Mouse (Mus musculus) embryonic facial prominence, embryonic 11.5 days (tissue): ENCODE measurements around the gene Taf1c. TPM values are rescaled to one million over a fixed set of nuclear protein-coding genes. Genes with fewer than 3 reads are reported as not detected.

Experiments used
- ATAC-seq: fragments of 200-750 bp; cut with Nextera tagmentation; replicated peaks from 2 replicates; pipeline ENCODE4 v1.8.0; 2017; ENCODE audit warnings: low read depth; ENCODE audit not compliant: insufficient number of reproducible peaks, low FRiP score, low TSS enrichment
- DNase-seq: peaks from one replicate; pipeline ENCODE4 v3.0.0-alpha.2; 2015; ENCODE audit warnings: low spot score
- H3K27ac ChIP-seq: fragments of 300-500 bp; sonication (generic); replicated peaks from 2 replicates; pipeline ENCODE4 v1.5.1; 2014; ENCODE audit warnings: mild to moderate bottlenecking, low read depth, low read length, control low read depth
- H3K27me3 ChIP-seq: fragments of 300-500 bp; sonication (generic); 2 replicates; pipeline ENCODE4 v1.6.1; 2014; ENCODE audit warnings: mild to moderate bottlenecking, low read length, moderate library complexity, mixed read lengths; ENCODE audit not compliant: control insufficient read depth, insufficient read depth
- H3K36me3 ChIP-seq: fragments of 300-500 bp; sonication (generic); replicated peaks from 2 replicates; pipeline ENCODE4 v1.6.1; 2014; ENCODE audit warnings: low read depth, mild to moderate bottlenecking, low read length, moderate library complexity, mixed read lengths; ENCODE audit not compliant: control insufficient read depth, insufficient read depth
- H3K4me1 ChIP-seq: fragments of 300-500 bp; sonication (generic); 2 replicates; pipeline ENCODE4 v1.6.1; 2014; ENCODE audit warnings: low read length, mixed read lengths; ENCODE audit not compliant: control insufficient read depth, insufficient read depth
- H3K4me2 ChIP-seq: fragments of 300-500 bp; sonication (generic); 2 replicates; pipeline ENCODE4 v1.6.1; 2014; ENCODE audit warnings: low read depth, mild to moderate bottlenecking, control low read depth, low read length, moderate library complexity
- H3K4me3 ChIP-seq: fragments of 300-500 bp; sonication (generic); 2 replicates; pipeline ENCODE4 v1.5.1; 2014; ENCODE audit warnings: low read depth, low read length, control low read depth
- H3K9ac ChIP-seq: fragments of 300-500 bp; sonication (generic); replicated peaks from 2 replicates; pipeline ENCODE4 v1.6.1; 2014; ENCODE audit warnings: mild to moderate bottlenecking, control low read depth, low read length
- H3K9me3 ChIP-seq: fragments of 300-500 bp; sonication (generic); replicated peaks from 2 replicates; pipeline ENCODE4 v1.6.1; 2016; ENCODE audit warnings: mild to moderate bottlenecking, low read length, inconsistent platforms, mixed read lengths; ENCODE audit not compliant: control insufficient read depth
- WGBS: fragments of 180-500 bp; shearing (Covaris S2); extraction: QIAGEN DNeasy Blood & Tissue Kit; methylation state at CpG from one replicate; pipeline ENCODE4 v1.1.7; 2014; 5-methylcytosine and 5-hydroxymethylcytosine counted together
- polyA plus RNA-seq: library from polyadenylated mRNA; unstranded; fragments of >200 nt; fragmentation: Nextera tagmentation; extraction: Ambion mirVana; gene quantifications from 2 replicates; pipeline ENCODE4 v1.2.1, GENCODE M21; 2014

Taf1c gene
- polyA plus RNA-seq, 1 experiment from 2014 or later: 10.3 TPM

- no peaks in the 10 kb centered on the region for H3K36me3 ChIP-seq
- H3K4me3 ChIP-seq: no peak overlapping the region
- H3K9me3 ChIP-seq: no peaks in the 10 kb centered on the region
- WGBS: 38% methylated on average over 4 of the region's 4 CpGs
- H3K4me2 ChIP-seq: no peak overlapping the region
- H3K4me1 ChIP-seq: no peaks in the 10 kb centered on the region
- DNase-seq (peak; percentile 47), ATAC-seq (no peak)
- no peak overlapping the region for H3K27ac ChIP-seq
- H3K9ac ChIP-seq: no peak overlapping the region
- H3K27me3 ChIP-seq: no peaks in the 10 kb centered on the region
Observed at GRCm38 (mm10) chr8:119622555-119622954, 17.5 kb upstream of the Taf1c start.

DNA sequence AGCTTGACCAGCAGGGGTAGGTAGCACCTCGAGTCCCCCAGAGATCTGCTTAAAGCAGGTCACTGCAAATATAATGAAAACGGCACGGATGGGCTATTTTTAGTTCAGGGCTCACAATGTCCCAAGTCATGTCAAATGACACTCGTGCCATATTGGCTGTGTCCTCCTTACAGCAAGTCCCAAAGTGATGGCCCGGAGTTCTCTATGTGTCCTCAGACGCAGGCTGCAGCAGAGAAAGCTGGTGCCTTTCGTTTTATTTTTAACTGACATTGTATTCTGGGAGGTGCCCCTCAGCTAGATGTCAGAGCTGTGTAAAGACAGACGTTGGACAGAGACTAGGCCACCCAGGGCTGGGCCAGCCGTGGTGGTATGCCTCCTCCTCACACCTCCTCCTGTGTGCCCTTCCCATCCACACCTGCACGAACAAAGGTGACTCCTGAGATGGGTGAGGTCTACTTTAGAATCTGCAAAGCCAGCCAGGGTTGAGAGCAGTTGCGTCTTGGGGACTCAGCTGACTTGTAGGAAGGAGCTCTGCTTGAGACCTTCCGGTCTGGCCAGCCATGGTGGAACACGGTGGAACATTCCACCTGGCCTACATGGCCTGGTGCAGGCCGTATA is 15.9 kb upstream of the Taf1c start:
- Histone ChIP-seq H3K4me2 (no peak overlapping the region), H3K4me1 (no peaks in the 10 kb centered on the region), H3K9ac (no peak overlapping the region), H3K27me3 (no peaks in the 10 kb centered on the region), H3K9me3 (no peaks in the 10 kb centered on the region), H3K4me3 (no peak overlapping the region), H3K36me3 (no peaks in the 10 kb centered on the region), H3K27ac (no peak overlapping the region)
- 87% methylated on average over 14 of the region's 14 CpGs for WGBS
- no peak for ATAC-seq
- no peak for DNase-seq

DNA sequence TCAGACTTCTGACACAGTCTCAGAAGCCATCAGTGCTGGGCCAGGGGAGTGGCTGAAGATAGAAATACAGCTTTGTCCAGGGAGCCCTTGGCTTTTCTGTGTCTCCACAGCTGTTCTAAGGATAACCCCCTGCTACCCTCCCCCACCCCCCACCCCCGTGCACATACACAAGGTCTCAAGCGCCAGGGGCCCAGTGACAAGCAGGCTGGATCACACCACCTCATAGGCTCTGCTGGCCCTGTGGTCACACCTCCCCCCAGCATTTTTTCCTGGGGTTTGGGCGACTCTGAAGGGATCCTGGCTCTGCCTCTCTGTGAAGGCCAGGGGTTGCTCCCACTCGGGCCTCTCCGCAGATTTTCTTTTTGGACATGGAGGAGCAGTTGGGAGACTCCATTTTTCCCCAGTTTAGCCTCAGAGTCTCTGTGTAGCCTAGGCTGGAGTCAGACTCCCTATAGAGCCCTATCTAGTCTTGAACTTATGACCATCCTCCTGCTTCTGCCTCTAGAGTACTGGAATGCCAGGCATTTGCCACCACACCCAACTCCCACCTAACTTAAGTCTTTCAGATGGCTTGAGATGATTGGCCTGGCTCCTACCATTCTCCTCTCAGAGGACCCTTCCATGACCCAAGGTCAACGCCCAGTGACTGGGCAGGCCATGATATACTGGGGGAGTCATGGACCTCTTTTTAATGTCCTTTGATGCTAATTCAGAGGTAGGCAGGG is 15.3 kb upstream of the Taf1c start:
- ATAC-seq (no peak), DNase-seq (no peak)
- Histone ChIP-seq H3K4me3 (no peak overlapping the region), H3K9ac (no peak overlapping the region), H3K36me3 (no peaks in the 10 kb centered on the region), H3K27ac (no peak overlapping the region), H3K4me2 (no peak overlapping the region), H3K9me3 (no peaks in the 10 kb centered on the region), H3K27me3 (no peaks in the 10 kb centered on the region), H3K4me1 (no peaks in the 10 kb centered on the region)
- WGBS: 68% methylated on average over 6 of the region's 6 CpGs

DNA sequence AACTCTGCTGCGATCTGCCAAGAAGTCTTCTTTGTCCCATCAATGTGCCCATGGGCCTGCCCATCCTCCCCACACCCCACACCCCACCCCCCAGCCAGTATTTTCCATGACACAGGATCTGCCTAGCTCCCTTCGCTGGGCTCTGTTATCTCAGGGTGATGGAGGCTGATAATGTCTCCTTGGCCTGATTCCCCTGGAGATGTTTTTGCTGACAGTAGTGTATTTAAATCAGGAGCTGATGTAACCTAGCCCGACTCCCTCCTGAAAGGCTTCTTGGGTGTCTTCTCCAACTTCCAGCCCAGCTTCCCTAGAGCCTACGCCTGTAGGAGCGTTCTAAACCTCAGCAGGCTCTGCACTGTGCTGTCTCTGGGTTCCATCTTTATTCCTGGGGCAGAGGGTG is 13.9 kb upstream of the Taf1c start:
- Histone ChIP-seq H3K9ac (no peak overlapping the region), H3K4me3 (no peak overlapping the region), H3K9me3 (no peaks in the 10 kb centered on the region), H3K36me3 (no peaks in the 10 kb centered on the region), H3K4me1 (no peaks in the 10 kb centered on the region), H3K27ac (no peak overlapping the region), H3K4me2 (no peak overlapping the region), H3K27me3 (no peaks in the 10 kb centered on the region)
- DNase-seq (no peak), ATAC-seq (no peak)
- 66% methylated on average over 5 of the region's 5 CpGs for WGBS

DNA sequence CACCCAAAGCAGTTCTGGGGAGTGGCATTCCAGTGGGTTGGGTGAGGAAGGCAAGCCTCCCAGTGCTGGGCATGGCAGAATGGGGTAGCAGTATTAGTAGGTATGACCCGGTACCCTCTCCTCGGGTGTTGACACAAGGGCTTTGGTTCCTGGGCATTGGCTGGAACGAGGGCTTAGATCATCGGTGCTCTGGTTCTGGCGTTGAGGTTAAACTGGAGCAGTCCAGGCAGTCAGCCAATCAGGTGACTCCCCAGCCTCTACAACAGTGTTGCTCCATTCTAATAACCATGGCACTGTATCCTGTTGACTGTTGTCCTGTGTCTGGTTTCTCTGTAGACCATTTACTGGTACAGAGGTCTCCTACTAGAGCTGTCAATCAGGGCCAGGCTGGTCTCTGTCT is 12.6 kb upstream of the Taf1c start:
- WGBS: 83% methylated on average over 5 of the region's 5 CpGs

GRCm38 (mm10) chr8:119616811-119617210 is 11.8 kb upstream of the Taf1c start:
- DNase-seq (no peak), ATAC-seq (no peak)
- no peak overlapping the region for H3K4me3 ChIP-seq
- no peaks in the 10 kb centered on the region for H3K36me3 ChIP-seq
- WGBS: 88% methylated on average over 4 of the region's 4 CpGs
- H3K27me3 ChIP-seq: no peaks in the 10 kb centered on the region
- H3K4me1 ChIP-seq: no peaks in the 10 kb centered on the region
- H3K9ac ChIP-seq: no peak overlapping the region
- no peak overlapping the region for H3K27ac ChIP-seq
- H3K9me3 ChIP-seq: no peaks in the 10 kb centered on the region
- H3K4me2 ChIP-seq: no peak overlapping the region

More for the DNA sequence above, 12.6 kb upstream of the Taf1c start:
- H3K36me3 ChIP-seq: no peaks in the 10 kb centered on the region
- H3K4me1 ChIP-seq: no peaks in the 10 kb centered on the region
- no peak overlapping the region for H3K27ac ChIP-seq
- H3K9ac ChIP-seq: no peak overlapping the region
- H3K4me2 ChIP-seq: no peak overlapping the region
- DNase-seq (no peak), ATAC-seq (no peak)
- H3K27me3 ChIP-seq: no peaks in the 10 kb centered on the region
- no peaks in the 10 kb centered on the region for H3K9me3 ChIP-seq
- no peak overlapping the region for H3K4me3 ChIP-seq

- no peak overlapping the region for H3K27ac ChIP-seq
- H3K4me2 ChIP-seq: no peak overlapping the region
Observed at GRCm38 (mm10) chr8:119616358-119616757, 11.3 kb upstream of the Taf1c start.

GRCm38 (mm10) chr8:119615096-119615495 is 10.1 kb upstream of the Taf1c start:
- H3K9me3 ChIP-seq: no peaks in the 10 kb centered on the region
- H3K9ac ChIP-seq: no peak overlapping the region
- 74% methylated on average over 14 of the region's 14 CpGs for WGBS
- H3K4me1 ChIP-seq: no peaks in the 10 kb centered on the region
- no peaks in the 10 kb centered on the region for H3K36me3 ChIP-seq
- H3K4me3 ChIP-seq: no peak overlapping the region
- no peak overlapping the region for H3K27ac ChIP-seq
- no peak for ATAC-seq
- H3K27me3 ChIP-seq: no peaks in the 10 kb centered on the region
- no peak overlapping the region for H3K4me2 ChIP-seq
- DNase-seq: no peak

More at GRCm38 (mm10) chr8:119616358-119616757, 11.3 kb upstream of the Taf1c start:
- Histone ChIP-seq H3K36me3 (no peaks in the 10 kb centered on the region), H3K4me3 (no peak overlapping the region), H3K9ac (no peak overlapping the region), H3K27me3 (no peaks in the 10 kb centered on the region), H3K4me1 (no peaks in the 10 kb centered on the region), H3K9me3 (no peaks in the 10 kb centered on the region)
- DNase-seq (no peak), ATAC-seq (no peak)
- WGBS: 64% methylated on average over 7 of the region's 7 CpGs
